Mouse (Mus musculus) MEL (cell line): ENCODE measurements around the gene Ddr1. TPM values are rescaled to one million over a fixed set of nuclear protein-coding genes. Genes with fewer than 3 reads are reported as not detected.

ENCODE experiments used
- DNase-seq: peaks from one replicate; pipeline ENCODE4 v3.0.0; 2011; ENCODE audit warnings: low read depth, low spot score
- H3K27ac ChIP-seq: 2 replicates; pipeline ENCODE4 v1.5.1; 2012; ENCODE audit warnings: low read depth, mild to moderate bottlenecking, control low read depth, low read length, moderate library complexity; ENCODE audit not compliant: control insufficient read depth
- H3K27me3 ChIP-seq, 2 experiments: fragments of 150-350 bp in 1 of 2; sonication (generic) in 1 of 2; 2 replicates each; pipeline ENCODE4 v1.6.1; 2012; ENCODE audit warnings: low read length in 2 of 2, mild to moderate bottlenecking in 2 of 2, improper control_type of control experiment in 1 of 2, moderate library complexity in 1 of 2; ENCODE audit not compliant: insufficient read depth in 2 of 2, control insufficient read depth in 1 of 2
- H3K36me3 ChIP-seq, 2 experiments: 2 replicates each; pipeline ENCODE4 v1.6.1; 2012 to 2014; ENCODE audit warnings: low read length in 2 of 2, improper control_type of control experiment in 1 of 2, inconsistent platforms in 1 of 2, mild to moderate bottlenecking in 1 of 2; ENCODE audit not compliant: insufficient read depth in 2 of 2, control insufficient read depth in 1 of 2
- H3K4me1 ChIP-seq, 2 experiments: fragments of 150-350 bp in 1 of 2; sonication (generic) in 1 of 2; 2 replicates each; pipeline ENCODE4 v1.6.1; 2012; ENCODE audit warnings: low read length in 2 of 2, improper control_type of control experiment in 1 of 2, mild to moderate bottlenecking in 1 of 2; ENCODE audit not compliant: insufficient read depth in 2 of 2, control insufficient read depth in 1 of 2
- H3K4me3 ChIP-seq, 2 experiments: fragments of 150-350 bp in 1 of 2; sonication (generic) in 1 of 2; 2 replicates each; pipeline ENCODE4 v1.5.1; 2012; ENCODE audit warnings: low read depth in 2 of 2, low read length in 2 of 2, mild to moderate bottlenecking in 2 of 2, moderate library complexity in 2 of 2, control low read depth in 1 of 2, improper control_type of control experiment in 1 of 2; ENCODE audit not compliant: control insufficient read depth in 1 of 2, insufficient read depth in 1 of 2
- H3K79me2 ChIP-seq: 2 replicates; pipeline ENCODE4 v1.6.1; 2012; ENCODE audit warnings: mild to moderate bottlenecking, low read length, moderate library complexity; ENCODE audit not compliant: control insufficient read depth, poor library complexity, insufficient read depth
- H3K9ac ChIP-seq: 2 replicates; pipeline ENCODE4 v1.6.1; 2012; ENCODE audit warnings: low read depth, mild to moderate bottlenecking, control low read depth, low read length, moderate library complexity; ENCODE audit not compliant: control insufficient read depth, poor library complexity, severe bottlenecking
- H3K9me3 ChIP-seq: fragments of 150-350 bp; sonication (generic); replicated peaks from 2 replicates; pipeline ENCODE4 v1.6.1; 2012; ENCODE audit warnings: mild to moderate bottlenecking, low read length, improper control_type of control experiment, moderate library complexity; ENCODE audit not compliant: insufficient read depth
- BHLHE40 ChIP-seq: IDR thresholded peaks from 2 replicates; pipeline ENCODE4 v1.6.1; 2012; ENCODE audit warnings: low read depth, mild to moderate bottlenecking, inconsistent platforms, low read length, improper control_type of control experiment, borderline replicate concordance
- CHD1 ChIP-seq: IDR thresholded peaks from 2 replicates; pipeline ENCODE4 v1.6.1; 2012; ENCODE audit warnings: low read depth, mild to moderate bottlenecking, inconsistent platforms, low read length, improper control_type of control experiment
- CHD2 ChIP-seq: IDR thresholded peaks from 2 replicates; pipeline ENCODE4 v1.6.1; 2011; ENCODE audit warnings: low read length, improper control_type of control experiment
- ELF1 ChIP-seq: IDR thresholded peaks from 2 replicates; pipeline ENCODE4 v1.6.1; 2014; ENCODE audit warnings: low read depth, mild to moderate bottlenecking, inconsistent platforms, low read length, improper control_type of control experiment, moderate library complexity
- EP300 ChIP-seq, 2 experiments: IDR thresholded peaks; 2 replicates each; pipeline ENCODE4 v1.6.1; 2011; ENCODE audit warnings: improper control_type of control experiment in 2 of 2, low read length in 2 of 2, low read depth in 1 of 2, mild to moderate bottlenecking in 1 of 2
- ETS1 ChIP-seq: IDR thresholded peaks from 2 replicates; pipeline ENCODE4 v1.6.1; 2012; ENCODE audit warnings: low read depth, mild to moderate bottlenecking, inconsistent platforms, low read length, improper control_type of control experiment, moderate library complexity
- GATA1 ChIP-seq: IDR thresholded peaks from 2 replicates; pipeline ENCODE4 v1.6.1; 2011; ENCODE audit warnings: low read depth, low read length, improper control_type of control experiment
- HCFC1 ChIP-seq: IDR thresholded peaks from 2 replicates; pipeline ENCODE4 v1.6.1; 2012; ENCODE audit warnings: low read depth, mild to moderate bottlenecking, inconsistent platforms, low read length, improper control_type of control experiment, moderate library complexity
- JUND ChIP-seq: IDR thresholded peaks from 2 replicates; pipeline ENCODE4 v1.6.1; 2011; ENCODE audit warnings: low read depth, mild to moderate bottlenecking, improper control_type of control experiment, low read length
- KAT2A ChIP-seq: conservative IDR thresholded peaks from 2 replicates; pipeline ENCODE4 v1.6.1; 2012; ENCODE audit warnings: low read depth, low read length, improper control_type of control experiment, inconsistent platforms
- MYB ChIP-seq: IDR thresholded peaks from 2 replicates; pipeline ENCODE4 v1.6.1; 2011; ENCODE audit warnings: mild to moderate bottlenecking, low read depth, low read length, improper control_type of control experiment
- NELFE ChIP-seq: IDR thresholded peaks from 2 replicates; pipeline ENCODE4 v1.6.1; 2011; ENCODE audit warnings: low read depth, low read length, improper control_type of control experiment
- NRF1 ChIP-seq: IDR thresholded peaks from 2 replicates; pipeline ENCODE4 v1.6.1; 2014; ENCODE audit warnings: low read depth, mild to moderate bottlenecking, inconsistent platforms, low read length, improper control_type of control experiment, moderate library complexity; ENCODE audit not compliant: poor library complexity, insufficient read depth, severe bottlenecking
- SIN3A ChIP-seq: IDR thresholded peaks from 2 replicates; pipeline ENCODE4 v1.6.1; 2012; ENCODE audit warnings: low read length, improper control_type of control experiment, inconsistent platforms
- TBP ChIP-seq: IDR thresholded peaks from 2 replicates; pipeline ENCODE4 v1.8.0; 2011; ENCODE audit warnings: low read depth, low read length, improper control_type of control experiment
- UBTF ChIP-seq: IDR thresholded peaks from 2 replicates; pipeline ENCODE4 v1.6.1; 2012; ENCODE audit warnings: low read depth, mild to moderate bottlenecking, inconsistent platforms, low read length, improper control_type of control experiment, moderate library complexity, borderline replicate concordance; ENCODE audit not compliant: insufficient read depth
- USF2 ChIP-seq, 2 experiments: IDR thresholded peaks; 2 replicates each; pipeline ENCODE4 v1.6.1; 2011 to 2012; ENCODE audit warnings: improper control_type of control experiment in 2 of 2, low read length in 2 of 2, borderline replicate concordance in 1 of 2, inconsistent platforms in 1 of 2, low read depth in 1 of 2, mild to moderate bottlenecking in 1 of 2; ENCODE audit not compliant: insufficient read depth in 1 of 2
- ZC3H11A ChIP-seq: IDR thresholded peaks from 2 replicates; pipeline ENCODE4 v1.6.1; 2012; ENCODE audit warnings: low read depth, mild to moderate bottlenecking, inconsistent platforms, low read length, improper control_type of control experiment
- ZMIZ1 ChIP-seq: IDR thresholded peaks from 2 replicates; pipeline ENCODE4 v1.6.1; 2012; ENCODE audit warnings: low read depth, mild to moderate bottlenecking, inconsistent platforms, low read length, improper control_type of control experiment, moderate library complexity
- polyA plus RNA-seq, 2 experiments: library from polyadenylated mRNA; stranded (reverse) in 1 of 2; unstranded in 1 of 2; fragments of >175 nt in 1 of 2; fragments of >200 nt in 1 of 2; gene quantifications; 2 replicates each; pipeline versions ENCODE4 v1.2.1 to v1.2.4; 2012; ENCODE audit warnings: low replicate concordance in 2 of 2, low read depth in 1 of 2; ENCODE audit not compliant: insufficient read length in 2 of 2, insufficient read depth in 1 of 2, missing spikeins in 1 of 2
- total RNA-seq: library from RNA; depleted of rRNA; stranded (reverse); fragments of 300-350 nt; gene quantifications from 2 replicates; pipeline ENCODE4 v1.2.3, GENCODE M21; 2012

Ddr1 gene
- total and polyA plus RNA-seq, 3 experiments, result 2.6 to 7.9 TPM; not detected in 1

DNA sequence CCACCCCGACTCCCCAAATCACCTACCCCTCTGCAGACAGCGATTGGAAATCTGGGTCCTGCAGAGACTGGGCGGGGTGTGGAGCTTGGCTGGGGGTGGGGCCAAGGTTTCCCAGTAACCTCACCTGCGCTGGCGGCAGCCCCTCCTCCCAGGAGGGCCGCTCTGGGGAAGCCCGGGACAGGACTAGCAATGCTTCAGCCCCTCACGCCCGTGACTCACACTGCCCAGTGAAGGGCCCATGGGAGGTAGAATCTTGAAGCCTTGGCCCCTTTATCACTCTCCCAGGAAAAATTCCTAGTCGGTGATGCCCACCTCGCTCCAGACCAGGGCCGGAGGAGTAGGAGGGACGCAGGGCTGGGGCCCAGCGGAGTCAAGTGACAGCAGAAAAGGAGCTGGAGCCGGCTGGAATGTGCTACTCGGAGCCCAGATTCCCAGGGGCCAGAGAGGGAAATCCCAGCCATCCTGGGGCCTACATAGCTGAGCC is 2.4 kb downstream of the Ddr1 start:
- no peaks in the 10 kb centered on the region for H3K9me3 ChIP-seq
- H3K27me3 ChIP-seq, result no peaks in the 10 kb centered on the region; a peak in 1 of 4 replicates
- no peak for DNase-seq
- H3K79me2 ChIP-seq, result no peaks in the 10 kb centered on the region
- H3K36me3 ChIP-seq, result peaks cover 0 to 5% of the 10 kb centered on the region in 2 experiments; a peak in 2 of 4 replicates
- no peak overlapping the region for H3K27ac ChIP-seq
- TF ChIP-seq JUND (no peak), KAT2A (no peak), GATA1 (no peak), ZMIZ1 (no peak), HCFC1 (no peak), ZC3H11A (no peak), EP300 (IDR thresholded peaks at IDR 0.05; ENCODE audit: low read depth in 1 of 2, low read length in 2 of 2) (no peak), SIN3A (no peak), MYB (no peak), USF2 (IDR thresholded peaks at IDR 0.05; ENCODE audit: borderline replicate concordance in 1 of 2, insufficient read depth in 1 of 2, low read depth in 1 of 2, low read length in 2 of 2) (no peak), NRF1 (no peak), CHD1 (no peak), BHLHE40 (no peak), ELF1 (no peak), TBP (no peak), NELFE (no peak), ETS1 (no peak), CHD2 (no peak), UBTF (no peak)
- TF ChIP-seq, all 39 proteins: peak for 0
- Histone ChIP-seq H3K4me1 (peaks cover 0 to 9% of the 10 kb centered on the region in 2 experiments; a peak in 2 of 4 replicates), H3K4me3 (no peak overlapping the region), H3K9ac (no peak overlapping the region)
